Mouse (Mus musculus) CD8-positive naive resting alpha-beta T cell, adult 2 months (primary cell): ENCODE results near the gene Ttc41.

Experiments
- DNase-seq, 2 experiments: peaks; one replicate each; pipeline ENCODE4 v3.0.0; 2022; ENCODE audit warnings: low read depth in 2 of 2, low spot score in 2 of 2

Ttc41 gene

GRCm38 (mm10) chr10:86824871-86825270, 119.3 kb downstream of the Ttc41 start:
- DNase-seq: no peak

- DNase-seq: no peak
Observed at GRCm38 (mm10) chr10:86825871-86826522, 120.4 kb downstream of the Ttc41 start.
